Mouse (Mus musculus) cerebellum, adult 2 months (tissue): ENCODE measurements around the gene Dars2.

Source experiments
- CTCF ChIP-seq: fragments of 200-500 bp; IDR thresholded peaks from 2 replicates; pipeline ENCODE4 v1.5.1; 2011; ENCODE audit warnings: low read depth, mild to moderate bottlenecking, control low read depth, low read length, moderate library complexity, borderline replicate concordance; ENCODE audit not compliant: insufficient read depth
- POLR2A ChIP-seq: fragments of 200-500 bp; IDR thresholded peaks from 2 replicates; pipeline ENCODE4 v1.6.1; 2011; ENCODE audit warnings: low read length, control low read depth, borderline replicate concordance; ENCODE audit not compliant: insufficient read depth

DNA sequence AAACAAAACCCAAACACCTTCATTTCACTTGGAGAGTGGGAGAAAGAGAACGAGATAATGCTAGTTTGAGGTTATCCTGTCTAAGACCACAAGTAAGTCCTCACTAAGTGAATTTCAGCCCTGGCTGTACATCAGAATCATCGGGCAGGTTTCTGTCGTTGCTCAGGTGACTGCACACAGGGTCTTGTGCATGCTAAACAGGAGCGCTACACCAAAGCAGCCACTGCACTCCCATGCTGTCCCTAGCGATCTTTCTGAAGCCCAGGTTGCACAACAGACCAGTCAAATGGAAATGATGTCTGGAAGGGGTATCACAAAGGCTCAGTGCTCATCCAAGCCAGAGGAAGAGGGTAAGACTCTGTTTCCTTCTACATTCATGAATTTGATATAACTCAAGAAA lies 64.0 kb downstream of the Dars2 start:
- no peak for TF ChIP-seq POLR2A
- TF ChIP-seq CTCF, result no peak
